Mouse (Mus musculus) layer of hippocampus, postnatal 36 days (tissue): ENCODE measurements around the gene Ablim2. TPM values are rescaled to one million over a fixed set of nuclear protein-coding genes. Genes with fewer than 3 reads are reported as not detected.
A peak's percentile ranks its signal among the peaks of the same experiment; 100 is the strongest.

ENCODE experiments used
- DNase-seq, 2 experiments: peaks; one replicate each; pipeline ENCODE4 v3.0.0; 2022
- total RNA-seq, 2 experiments: library from RNA; stranded (reverse); gene quantifications; 2 replicates each; pipeline ENCODE4 v1.2.3; 2021

Ablim2 gene
- total RNA-seq, 2 experiments from 2014 or later = 128 to 145 TPM

GRCm38 (mm10) chr5:35770891-35771663, 13.4 kb downstream of the Ablim2 start:
- no peak for DNase-seq

GRCm38 (mm10) chr5:35773274-35774136, 15.8 kb downstream of the Ablim2 start:
- DNase-seq = no peak

GRCm38 (mm10) chr5:35774137-35774424, 16.4 kb downstream of the Ablim2 start:
- DNase-seq = no peak

GRCm38 (mm10) chr5:35781116-35781515, 23.4 kb downstream of the Ablim2 start:
- no peak for DNase-seq

GRCm38 (mm10) chr5:35782648-35783180, 25.0 kb downstream of the Ablim2 start:
- DNase-seq = no peak

GRCm38 (mm10) chr5:35785853-35786252, 28.2 kb downstream of the Ablim2 start:
- no peak for DNase-seq

- DNase-seq = no peak
Measured at GRCm38 (mm10) chr5:35787847-35788246, 30.2 kb downstream of the Ablim2 start.

GRCm38 (mm10) chr5:35788719-35789118, 31.0 kb downstream of the Ablim2 start:
- no peak for DNase-seq

GRCm38 (mm10) chr5:35789697-35790096, 32.0 kb downstream of the Ablim2 start:
- no peak for DNase-seq

GRCm38 (mm10) chr5:35790387-35791065, 32.8 kb downstream of the Ablim2 start:
- no peak for DNase-seq

- no peak for DNase-seq
Measured at GRCm38 (mm10) chr5:35793971-35794370, 36.3 kb downstream of the Ablim2 start.

- no peak for DNase-seq
Measured at GRCm38 (mm10) chr5:35794942-35795341, 37.3 kb downstream of the Ablim2 start.

GRCm38 (mm10) chr5:35795481-35796048, 37.9 kb downstream of the Ablim2 start:
- DNase-seq = peak; percentile 64 to 71

GRCm38 (mm10) chr5:35796136-35796535, 38.5 kb downstream of the Ablim2 start:
- DNase-seq = no peak

- no peak for DNase-seq
Measured at GRCm38 (mm10) chr5:35799090-35799489, 41.4 kb downstream of the Ablim2 start.

- no peak for DNase-seq
Measured at GRCm38 (mm10) chr5:35803416-35803815, 45.7 kb downstream of the Ablim2 start.

- DNase-seq = no peak
Measured at GRCm38 (mm10) chr5:35804685-35805084, 47.0 kb downstream of the Ablim2 start.

GRCm38 (mm10) chr5:35805209-35805608, 47.5 kb downstream of the Ablim2 start:
- no peak for DNase-seq

- DNase-seq = no peak
Measured at GRCm38 (mm10) chr5:35807018-35807417, 49.3 kb downstream of the Ablim2 start.

- DNase-seq = peak; percentile 54 to 65
Measured at GRCm38 (mm10) chr5:35810526-35810925, 52.8 kb downstream of the Ablim2 start.

- DNase-seq = no peak
Measured at GRCm38 (mm10) chr5:35811639-35812295, 54.1 kb downstream of the Ablim2 start.
